Mouse (Mus musculus): ENCODE results near the gene Pth2. TPM values are rescaled to one million over a fixed set of nuclear protein-coding genes. Genes with fewer than 3 reads are reported as not detected.

Pth2 gene
- polyA plus RNA-seq, 1 experiment from 2014 or later = not detected

GRCm38 (mm10) chr7:45216442-45217183 is 35.8 kb downstream of the Pth2 start:
- Histone ChIP-seq H3K27me3 (ENCODE audit: low read depth, poor library complexity, severe bottlenecking) (peaks cover 19% of the 10 kb centered on the region), H3K9me3 (replicated peaks) (no peaks in the 10 kb centered on the region), H3K4me3 (peak overlapping the region; percentile 98), H3K27ac (peak overlapping the region; percentile 100), H3K36me3 (peaks cover 47% of the 10 kb centered on the region), H3K4me1 (peaks cover 55% of the 10 kb centered on the region)
- WGBS = 2% methylated on average over 13 of the region's 13 CpGs
- peak; percentile 96 for DNase-seq (ENCODE audit: low spot score)

GRCm38 (mm10) chr7:45221680-45222079 is 40.9 kb downstream of the Pth2 start:
- Histone ChIP-seq H3K36me3 (peaks cover 97% of the 10 kb centered on the region), H3K27me3 (ENCODE audit: low read depth, poor library complexity, severe bottlenecking) (no peaks in the 10 kb centered on the region), H3K4me1 (peaks cover 37% of the 10 kb centered on the region), H3K27ac (no peak overlapping the region), H3K4me3 (no peak overlapping the region), H3K9me3 (replicated peaks) (no peaks in the 10 kb centered on the region)
- DNase-seq (ENCODE audit: low spot score) = no peak
- 92% methylated on average over 2 of the region's 2 CpGs for WGBS

GRCm38 (mm10) chr7:45224826-45225225 is 44.0 kb downstream of the Pth2 start:
- Histone ChIP-seq H3K9me3 (replicated peaks) (no peaks in the 10 kb centered on the region), H3K27ac (no peak overlapping the region), H3K27me3 (ENCODE audit: low read depth, poor library complexity, severe bottlenecking) (no peaks in the 10 kb centered on the region), H3K36me3 (peaks cover 100% of the 10 kb centered on the region), H3K4me1 (peaks cover 8% of the 10 kb centered on the region), H3K4me3 (no peak overlapping the region; the same call in 1 of the 2 replicates)
- peak; percentile 27 for DNase-seq (ENCODE audit: low spot score)
- 94% methylated on average over 7 of the region's 7 CpGs for WGBS

GRCm38 (mm10) chr7:45226421-45226820 is 45.6 kb downstream of the Pth2 start:
- no peaks in the 10 kb centered on the region for H3K27me3 ChIP-seq (ENCODE audit: low read depth, poor library complexity, severe bottlenecking)
- WGBS = 95% methylated on average over 5 of the region's 5 CpGs
- peaks cover 98% of the 10 kb centered on the region for H3K36me3 ChIP-seq
- no peak overlapping the region for H3K27ac ChIP-seq
- DNase-seq (ENCODE audit: low spot score) = no peak
- H3K9me3 ChIP-seq (replicated peaks) = no peaks in the 10 kb centered on the region
- peaks cover 6% of the 10 kb centered on the region for H3K4me1 ChIP-seq
- H3K4me3 ChIP-seq = no peak overlapping the region

GRCm38 (mm10) chr7:45228548-45228947 is 47.8 kb downstream of the Pth2 start:
- no peaks in the 10 kb centered on the region for H3K27me3 ChIP-seq (ENCODE audit: low read depth, poor library complexity, severe bottlenecking)
- H3K4me3 ChIP-seq = no peak overlapping the region
- H3K36me3 ChIP-seq = peaks cover 98% of the 10 kb centered on the region
- H3K4me1 ChIP-seq = peaks cover 25% of the 10 kb centered on the region
- H3K27ac ChIP-seq = no peak overlapping the region
- WGBS = 96% methylated on average over 18 of the region's 18 CpGs
- peak; percentile 28 for DNase-seq (ENCODE audit: low spot score)
- H3K9me3 ChIP-seq (replicated peaks) = no peaks in the 10 kb centered on the region

- peak; percentile 28 for DNase-seq (ENCODE audit: low spot score)
- no peak overlapping the region for H3K4me3 ChIP-seq
- H3K4me1 ChIP-seq = peaks cover 30% of the 10 kb centered on the region
- no peaks in the 10 kb centered on the region for H3K9me3 ChIP-seq (replicated peaks)
- peaks cover 98% of the 10 kb centered on the region for H3K36me3 ChIP-seq
- no peaks in the 10 kb centered on the region for H3K27me3 ChIP-seq (ENCODE audit: low read depth, poor library complexity, severe bottlenecking)
- 93% methylated on average over 8 of the region's 8 CpGs for WGBS
- H3K27ac ChIP-seq = no peak overlapping the region
Measured at GRCm38 (mm10) chr7:45229046-45229445, 48.3 kb downstream of the Pth2 start.

- H3K36me3 ChIP-seq = peaks cover 95% of the 10 kb centered on the region
- H3K4me1 ChIP-seq = peaks cover 35% of the 10 kb centered on the region
- no peak overlapping the region for H3K4me3 ChIP-seq
- H3K27ac ChIP-seq = no peak overlapping the region
- no peaks in the 10 kb centered on the region for H3K9me3 ChIP-seq (replicated peaks)
- H3K27me3 ChIP-seq (ENCODE audit: low read depth, poor library complexity, severe bottlenecking) = no peaks in the 10 kb centered on the region
- DNase-seq (ENCODE audit: low spot score) = peak; percentile 27
- WGBS = 90% methylated on average over 7 of the region's 7 CpGs
Measured at GRCm38 (mm10) chr7:45229459-45230203, 48.8 kb downstream of the Pth2 start.

- Histone ChIP-seq H3K36me3 (peaks cover 79% of the 10 kb centered on the region), H3K4me3 (no peak overlapping the region), H3K4me1 (peaks cover 50% of the 10 kb centered on the region), H3K27ac (no peak overlapping the region), H3K9me3 (replicated peaks) (no peaks in the 10 kb centered on the region), H3K27me3 (ENCODE audit: low read depth, poor library complexity, severe bottlenecking) (peaks cover 6% of the 10 kb centered on the region)
- WGBS = 92% methylated on average over 12 of the region's 12 CpGs
- DNase-seq (ENCODE audit: low spot score) = peak; percentile 32
Measured at GRCm38 (mm10) chr7:45231192-45231591, 50.4 kb downstream of the Pth2 start.

Small RNA genes lying within 50 kb of the gene (microRNA-seq; reads per million reads assigned to microRNA genes)
- gene Mir7055 = not detected

Other genes starting within 250 kb of the Pth2 start
- 0.14 and 0.18 TPM in 2 replicates for gene Tsks, start 237.8 kb upstream of the Pth2 start, polyA plus RNA-seq (2016; fragmentation: Nextera tagmentation; extraction: Ambion mirVana)
- gene Cpt1c, start 206.1 kb upstream of the Pth2 start, polyA plus RNA-seq (2016; fragmentation: Nextera tagmentation; extraction: Ambion mirVana) = 11.4 and 18.8 TPM in 2 replicates
- 979 and 1,027 TPM in 2 replicates for gene Prmt1, start 194.4 kb upstream of the Pth2 start, polyA plus RNA-seq (2016; fragmentation: Nextera tagmentation; extraction: Ambion mirVana)
- 74.7 and 75.0 TPM in 2 replicates for gene Irf3, start 183.3 kb upstream of the Pth2 start, polyA plus RNA-seq (2016; fragmentation: Nextera tagmentation; extraction: Ambion mirVana)
- gene Bcl2l12, start 182.3 kb upstream of the Pth2 start, polyA plus RNA-seq (2016; fragmentation: Nextera tagmentation; extraction: Ambion mirVana) = 89.7 and 92.2 TPM in 2 replicates
- 47.8 and 50.6 TPM in 2 replicates for gene Scaf1, start 164.6 kb upstream of the Pth2 start, polyA plus RNA-seq (2016; fragmentation: Nextera tagmentation; extraction: Ambion mirVana)
- gene Rras, start 163.0 kb upstream of the Pth2 start, polyA plus RNA-seq (2016; fragmentation: Nextera tagmentation; extraction: Ambion mirVana) = 15.6 and 18.3 TPM in 2 replicates
- gene Prr12, start 128.1 kb upstream of the Pth2 start, polyA plus RNA-seq (2016; fragmentation: Nextera tagmentation; extraction: Ambion mirVana) = 16.3 and 18.1 TPM in 2 replicates
- 80.4 and 81.2 TPM in 2 replicates for gene Nosip, start 118.6 kb upstream of the Pth2 start, polyA plus RNA-seq (2016; fragmentation: Nextera tagmentation; extraction: Ambion mirVana)
- gene Prrg2, start 118.3 kb upstream of the Pth2 start, polyA plus RNA-seq (2016; fragmentation: Nextera tagmentation; extraction: Ambion mirVana) = 16.8 and 24.8 TPM in 2 replicates
- 175 and 210 TPM in 2 replicates for gene Rcn3, start 88.8 kb upstream of the Pth2 start, polyA plus RNA-seq (2016; fragmentation: Nextera tagmentation; extraction: Ambion mirVana)
- 5.2 and 7.8 TPM in 2 replicates for gene Fcgrt, start 77.1 kb upstream of the Pth2 start, polyA plus RNA-seq (2016; fragmentation: Nextera tagmentation; extraction: Ambion mirVana)
- 1,846 and 2,302 TPM in 2 replicates for gene Rps11, start 56.6 kb upstream of the Pth2 start, polyA plus RNA-seq (2016; fragmentation: Nextera tagmentation; extraction: Ambion mirVana)
- gene Rpl13a, start 52.2 kb upstream of the Pth2 start, polyA plus RNA-seq (2016; fragmentation: Nextera tagmentation; extraction: Ambion mirVana) = 1,210 and 1,327 TPM in 2 replicates
- not detected in 2 replicates for gene Gm45713, start 44.8 kb upstream of the Pth2 start, polyA plus RNA-seq (2016; fragmentation: Nextera tagmentation; extraction: Ambion mirVana)
- gene Flt3l, start 44.6 kb upstream of the Pth2 start, polyA plus RNA-seq (2016; fragmentation: Nextera tagmentation; extraction: Ambion mirVana) = 1.4 and 1.5 TPM in 2 replicates
- gene Pih1d1, start 26.7 kb upstream of the Pth2 start, polyA plus RNA-seq (2016; fragmentation: Nextera tagmentation; extraction: Ambion mirVana) = 105 and 109 TPM in 2 replicates
- gene Aldh16a1, start 26.4 kb upstream of the Pth2 start, polyA plus RNA-seq (2016; fragmentation: Nextera tagmentation; extraction: Ambion mirVana) = 54.2 and 63.7 TPM in 2 replicates
- gene Slc17a7, start 17.0 kb upstream of the Pth2 start, polyA plus RNA-seq (2016; fragmentation: Nextera tagmentation; extraction: Ambion mirVana) = 0.06 TPM in 1 of 2 replicates, not detected in the other
- gene Gfy, start 1.4 kb upstream of the Pth2 start, polyA plus RNA-seq (2016; fragmentation: Nextera tagmentation; extraction: Ambion mirVana) = not detected in 2 replicates
- 0.45 and 0.68 TPM in 2 replicates for gene Ccdc155, start 23.9 kb downstream of the Pth2 start, polyA plus RNA-seq (2016; fragmentation: Nextera tagmentation; extraction: Ambion mirVana)
- 0.21 and 0.41 TPM in 2 replicates for gene Dkkl1, start 31.2 kb downstream of the Pth2 start, polyA plus RNA-seq (2016; fragmentation: Nextera tagmentation; extraction: Ambion mirVana)
- 435 and 481 TPM in 2 replicates for gene Tead2, start 34.8 kb downstream of the Pth2 start, polyA plus RNA-seq (2016; fragmentation: Nextera tagmentation; extraction: Ambion mirVana)
- gene Cd37, start 58.1 kb downstream of the Pth2 start, polyA plus RNA-seq (2016; fragmentation: Nextera tagmentation; extraction: Ambion mirVana) = 1.1 and 1.2 TPM in 2 replicates
- gene Slc6a16, start 60.1 kb downstream of the Pth2 start, polyA plus RNA-seq (2016; fragmentation: Nextera tagmentation; extraction: Ambion mirVana) = 0.24 and 0.49 TPM in 2 replicates
- gene Slc6a21, start 96.5 kb downstream of the Pth2 start, polyA plus RNA-seq (2016; fragmentation: Nextera tagmentation; extraction: Ambion mirVana) = not detected in 2 replicates
- gene Trpm4, start 152.8 kb downstream of the Pth2 start, polyA plus RNA-seq (2016; fragmentation: Nextera tagmentation; extraction: Ambion mirVana) = 5.2 and 8.4 TPM in 2 replicates
- 0.24 and 0.39 TPM in 2 replicates for gene Hrc, start 154.3 kb downstream of the Pth2 start, polyA plus RNA-seq (2016; fragmentation: Nextera tagmentation; extraction: Ambion mirVana)
- gene Ppfia3, start 186.0 kb downstream of the Pth2 start, polyA plus RNA-seq (2016; fragmentation: Nextera tagmentation; extraction: Ambion mirVana) = 2.4 and 5.3 TPM in 2 replicates
- 0.40 and 0.64 TPM in 2 replicates for gene Lin7b, start 189.6 kb downstream of the Pth2 start, polyA plus RNA-seq (2016; fragmentation: Nextera tagmentation; extraction: Ambion mirVana)
- 305 and 308 TPM in 2 replicates for gene Snrnp70, start 214.7 kb downstream of the Pth2 start, polyA plus RNA-seq (2016; fragmentation: Nextera tagmentation; extraction: Ambion mirVana)
- gene Kcna7, start 224.7 kb downstream of the Pth2 start, polyA plus RNA-seq (2016; fragmentation: Nextera tagmentation; extraction: Ambion mirVana) = 0.06 TPM in 1 of 2 replicates, not detected in the other
- 2.1 and 2.2 TPM in 2 replicates for gene Ntf5, start 232.7 kb downstream of the Pth2 start, polyA plus RNA-seq (2016; fragmentation: Nextera tagmentation; extraction: Ambion mirVana)
- not detected in 2 replicates for gene Lhb, start 239.8 kb downstream of the Pth2 start, polyA plus RNA-seq (2016; fragmentation: Nextera tagmentation; extraction: Ambion mirVana)